Comparison of ENCODE assay signal across 9 mouse cellular contexts in genomic region chr15:103364761-103365160, GRCm38 (mm10). TPM values are rescaled to one million over a fixed set of nuclear protein-coding genes. Genes with fewer than 3 reads are reported as not detected.
DNase-seq lines count a peak whose midpoint lies in the region; ATAC-seq and TF ChIP-seq lines count a peak whose summit lies in the region.
"Had no signal": no experiment of that assay in that cellular context is flagged by ENCODE, and none has a peak within 500 bp of the region (broad histone marks: within the 10 kb centered on the region; RNA-seq: fewer than 3 reads in every experiment).

No protein-coding gene starts in this region.

- H3K27ac ChIP-seq in lung, embryonic 15.5 days = peak overlapping the region; percentile 65; the same call in 1 of the 2 replicates
- H3K27ac ChIP-seq in forebrain, embryonic 12.5 days = no peak overlapping the region
- peak overlapping the region; percentile 95 for H3K27ac ChIP-seq in liver, adult 2 months (replicated peaks; ENCODE audit: insufficient read depth, low read depth, low read length)
- H3K27ac ChIP-seq in stomach, embryonic 14.5 days (ENCODE audit: low read length) = peak overlapping the region; percentile 94; the same call in 1 of the 2 replicates

- peak overlapping the region; percentile 88 for H3K4me2 ChIP-seq in lung, embryonic 15.5 days
- peak overlapping the region; percentile 96 for H3K4me2 ChIP-seq in forebrain, embryonic 12.5 days
- H3K4me2 ChIP-seq in stomach, embryonic 14.5 days (replicated peaks; ENCODE audit: low read depth, low read length) = peak overlapping the region; percentile 72

- no peak for ATAC-seq in lung, embryonic 15.5 days (ENCODE audit: borderline replicate concordance, extremely low read depth, low FRiP score, low TSS enrichment)
- ATAC-seq in forebrain, embryonic 12.5 days (ENCODE audit: low FRiP score) = no peak
- no peak for ATAC-seq in stomach, embryonic 14.5 days (ENCODE audit: insufficient number of reproducible peaks, insufficient read depth, low FRiP score, low read depth)
- no peak for ATAC-seq in cerebellum, adult (ENCODE audit: insufficient number of reproducible peaks, low FRiP score, low TSS enrichment)

- DNase-seq in lung, postnatal 36 days = no peak
- peak; percentile 44 for DNase-seq in liver, adult 2 months (ENCODE audit: extremely low read depth, low read depth, low spot score)
- DNase-seq in frontal cortex, postnatal 36 days (ENCODE audit: low spot score in 2 of 2) = no peak
- DNase-seq in urinary bladder, postnatal 25 days (ENCODE audit: low spot score) = no peak

- H3K4me1 ChIP-seq in lung, embryonic 15.5 days = peaks cover 40% of the 10 kb centered on the region
- peaks cover 30% of the 10 kb centered on the region for H3K4me1 ChIP-seq in forebrain, embryonic 12.5 days
- H3K4me1 ChIP-seq in liver, adult 2 months (ENCODE audit: control insufficient read depth, insufficient read depth, low read length) = peaks cover 35% of the 10 kb centered on the region
- peaks cover 20% of the 10 kb centered on the region for H3K4me1 ChIP-seq in stomach, embryonic 14.5 days (ENCODE audit: control insufficient read depth, insufficient read depth, low read length)

- peaks cover 18% of the 10 kb centered on the region for H3K79me2 ChIP-seq in liver, adult 2 months (ENCODE audit: control insufficient read depth, insufficient read depth, low read length)

- H3K9ac ChIP-seq in lung, embryonic 15.5 days = peak overlapping the region; percentile 73
- H3K9ac ChIP-seq in forebrain, embryonic 12.5 days = no peak overlapping the region
- peak overlapping the region; percentile 33; the same call in 1 of the 2 replicates for H3K9ac ChIP-seq in liver, adult 2 months (ENCODE audit: low read depth, low read length)
- peak overlapping the region; percentile 94 for H3K9ac ChIP-seq in stomach, embryonic 14.5 days (replicated peaks; ENCODE audit: low read depth, low read length)

- no peaks in the 10 kb centered on the region for H3K36me3 ChIP-seq in lung, embryonic 15.5 days
- H3K36me3 ChIP-seq in forebrain, embryonic 12.5 days (replicated peaks) = no peaks in the 10 kb centered on the region
- H3K36me3 ChIP-seq in liver, adult 2 months (ENCODE audit: control insufficient read depth, insufficient read depth, low read length) = no peaks in the 10 kb centered on the region
- H3K36me3 ChIP-seq in stomach, embryonic 14.5 days (ENCODE audit: control insufficient read depth, insufficient read depth, low read length) = no peaks in the 10 kb centered on the region

- WGBS in lung, embryonic 15.5 days = 47% methylated on average over 4 of the region's 4 CpGs
- 44% methylated on average over 4 of the region's 4 CpGs for WGBS in forebrain, embryonic 12.5 days
- WGBS in liver, adult 2 months = 4% methylated on average over 4 of the region's 4 CpGs
- 43% methylated on average over 4 of the region's 4 CpGs for WGBS in stomach, embryonic 14.5 days

- H3K27me3 ChIP-seq in lung, embryonic 15.5 days = no peaks in the 10 kb centered on the region
- peaks cover 17% of the 10 kb centered on the region; the same call in 1 of the 2 replicates for H3K27me3 ChIP-seq in forebrain, embryonic 12.5 days
- no peaks in the 10 kb centered on the region for H3K27me3 ChIP-seq in liver, adult 2 months (ENCODE audit: control insufficient read depth, insufficient read depth, low read length)
- no peaks in the 10 kb centered on the region for H3K27me3 ChIP-seq in stomach, embryonic 14.5 days (ENCODE audit: control insufficient read depth, insufficient read depth, low read length)

- no peak for TF ChIP-seq POLR2A in liver, adult 2 months (IDR thresholded peaks at IDR 0.05; ENCODE audit: extremely low read depth, insufficient read depth, low read length)

- peak overlapping the region; percentile 70 for H3K4me3 ChIP-seq in lung, embryonic 15.5 days
- peak overlapping the region; percentile 63 for H3K4me3 ChIP-seq in forebrain, embryonic 12.5 days (replicated peaks)
- H3K4me3 ChIP-seq in liver, adult 2 months (ENCODE audit: insufficient read depth, low read depth, low read length) = peak overlapping the region; percentile 92; the same call in 1 of the 2 replicates
- H3K4me3 ChIP-seq in stomach, embryonic 14.5 days (ENCODE audit: low read depth, low read length) = peak overlapping the region; percentile 86

- no peak for TF ChIP-seq CTCF in liver, adult 2 months (IDR thresholded peaks at IDR 0.05; ENCODE audit: low read depth, low read length)

- H3K9me3 ChIP-seq in lung, embryonic 15.5 days = no peaks in the 10 kb centered on the region
- H3K9me3 ChIP-seq in forebrain, embryonic 12.5 days = no peaks in the 10 kb centered on the region
- no peaks in the 10 kb centered on the region for H3K9me3 ChIP-seq in stomach, embryonic 14.5 days (ENCODE audit: control insufficient read depth, low read depth, low read length)

RNA-seq across cellular contexts. Expression of gene Itga5, which starts 1.8 kb away (rescaled TPM):
- polyA plus RNA-seq in lung, embryonic 15.5 days (2015; fragmentation: Nextera tagmentation; extraction: Ambion mirVana) = 39.6 and 42.7 TPM in 2 replicates
- 16.8 and 17.3 TPM in 2 replicates for polyA plus RNA-seq in forebrain, embryonic 12.5 days (2016; fragmentation: Nextera tagmentation; extraction: Ambion mirVana)
- 3.0 and 5.4 TPM in 2 replicates for total RNA-seq in liver, adult 2 months (2014; rRNA removed)
- 18.0 and 28.1 TPM in 2 replicates for polyA plus RNA-seq in liver, adult 2 months (2012; rRNA removed)
- 67.5 and 71.2 TPM in 2 replicates for polyA plus RNA-seq in stomach, embryonic 14.5 days (2014; fragmentation: Nextera tagmentation; extraction: Ambion mirVana)

RNA-seq across cellular contexts. Expression of gene Zfp385a, which starts 24.9 kb away (rescaled TPM):
- 7.7 and 9.0 TPM in 2 replicates for polyA plus RNA-seq in lung, embryonic 15.5 days (2015; fragmentation: Nextera tagmentation; extraction: Ambion mirVana)
- 16.1 and 16.8 TPM in 2 replicates for polyA plus RNA-seq in forebrain, embryonic 12.5 days (2016; fragmentation: Nextera tagmentation; extraction: Ambion mirVana)
- 0.92 and 2.1 TPM in 2 replicates for total RNA-seq in liver, adult 2 months (2014; rRNA removed)
- polyA plus RNA-seq in liver, adult 2 months (2012; rRNA removed) = 14.9 and 17.1 TPM in 2 replicates
- polyA plus RNA-seq in stomach, embryonic 14.5 days (2014; fragmentation: Nextera tagmentation; extraction: Ambion mirVana) = 11.1 and 11.7 TPM in 2 replicates

RNA-seq across cellular contexts. Expression of gene Gpr84, which starts 54.3 kb away (rescaled TPM):
- 0.29 and 0.36 TPM in 2 replicates for polyA plus RNA-seq in lung, embryonic 15.5 days (2015; fragmentation: Nextera tagmentation; extraction: Ambion mirVana)
- 0.10 and 0.37 TPM in 2 replicates for polyA plus RNA-seq in forebrain, embryonic 12.5 days (2016; fragmentation: Nextera tagmentation; extraction: Ambion mirVana)
- total RNA-seq in liver, adult 2 months (2014; rRNA removed) = 0.07 and 0.09 TPM in 2 replicates
- 0.12 and 0.19 TPM in 2 replicates for polyA plus RNA-seq in liver, adult 2 months (2012; rRNA removed)
- polyA plus RNA-seq in stomach, embryonic 14.5 days (2014; fragmentation: Nextera tagmentation; extraction: Ambion mirVana) = 0.24 and 0.46 TPM in 2 replicates
- total RNA-seq: gastrocnemius, adult 8-10 months had no signal
